Comparison of ENCODE assay signal across 15 mouse cellular contexts in genomic region chr19:38029871-38030270, GRCm38 (mm10). TPM values are rescaled to one million over a fixed set of nuclear protein-coding genes. Genes with fewer than 3 reads are reported as not detected.
DNase-seq lines count a peak whose midpoint lies in the region; ATAC-seq and TF ChIP-seq lines count a peak whose summit lies in the region.
"Had no signal": no experiment of that assay in that cellular context is flagged by ENCODE, and none has a peak within 500 bp of the region (broad histone marks: within the 10 kb centered on the region; RNA-seq: fewer than 3 reads in every experiment).

No protein-coding gene starts in this region.

- intact Hi-C loops in gastrocnemius, adult 2 months (cut with DNase I), result no loop called here

- ATAC-seq in lung, embryonic 15.5 days (ENCODE audit: borderline replicate concordance, extremely low read depth, low FRiP score, low TSS enrichment), result no peak
- ATAC-seq in stomach, embryonic 14.5 days (ENCODE audit: insufficient number of reproducible peaks, insufficient read depth, low FRiP score, low read depth), result no peak
- ATAC-seq in midbrain, embryonic 16.5 days, result no peak

- H3K4me1 ChIP-seq in lung, embryonic 15.5 days, result peaks cover 66% of the 10 kb centered on the region
- peaks cover 51% of the 10 kb centered on the region for H3K4me1 ChIP-seq in stomach, embryonic 14.5 days (ENCODE audit: control insufficient read depth, insufficient read depth, low read length)
- H3K4me1 ChIP-seq in midbrain, embryonic 16.5 days (ENCODE audit: control insufficient read depth, insufficient read depth, low read length), result 0 out of 2 replicates have a peak, but pooled peaks cover 4% of the 10 kb centered on the region
- H3K4me1 ChIP-seq: midbrain, embryonic 12.5 days; neural tube, embryonic 13.5 days had no signal

- H3K9ac ChIP-seq in lung, embryonic 15.5 days, result peak overlapping the region; percentile 32; the same call in 1 of the 2 replicates
- no peak overlapping the region for H3K9ac ChIP-seq in stomach, embryonic 14.5 days (replicated peaks; ENCODE audit: low read depth, low read length)
- H3K9ac ChIP-seq in midbrain, embryonic 16.5 days (ENCODE audit: low read depth, low read length), result no peak overlapping the region
- H3K9ac ChIP-seq: liver, embryonic 14.5 days; midbrain, embryonic 12.5 days; neural tube, embryonic 13.5 days had no signal

- peak overlapping the region; percentile 77 for H3K27ac ChIP-seq in gastrocnemius, adult 2 months
- H3K27ac ChIP-seq in lung, embryonic 15.5 days, result peak overlapping the region; percentile 94
- peak overlapping the region; percentile 82 for H3K27ac ChIP-seq in stomach, embryonic 14.5 days (ENCODE audit: low read length)
- no peak overlapping the region for H3K27ac ChIP-seq in midbrain, embryonic 16.5 days (ENCODE audit: low read length)
- H3K27ac ChIP-seq: liver, embryonic 14.5 days; midbrain, embryonic 12.5 days; neural tube, embryonic 13.5 days had no signal

- H3K9me3 ChIP-seq in lung, embryonic 15.5 days, result no peaks in the 10 kb centered on the region
- H3K9me3 ChIP-seq in stomach, embryonic 14.5 days (ENCODE audit: control insufficient read depth, low read depth, low read length), result no peaks in the 10 kb centered on the region
- no peaks in the 10 kb centered on the region for H3K9me3 ChIP-seq in midbrain, embryonic 16.5 days (replicated peaks; ENCODE audit: control insufficient read depth, low read length, poor library complexity, severe bottlenecking)
- H3K9me3 ChIP-seq: midbrain, embryonic 12.5 days; neural tube, embryonic 13.5 days had no signal

- WGBS in lung, embryonic 15.5 days, result 11% methylated on average over 2 of the region's 3 CpGs
- WGBS in stomach, embryonic 14.5 days, result 43% methylated on average over 3 of the region's 3 CpGs
- 51% methylated on average over 2 of the region's 3 CpGs for WGBS in midbrain, embryonic 16.5 days

- no peaks in the 10 kb centered on the region for H3K36me3 ChIP-seq in lung, embryonic 15.5 days
- no peaks in the 10 kb centered on the region for H3K36me3 ChIP-seq in stomach, embryonic 14.5 days (ENCODE audit: control insufficient read depth, insufficient read depth, low read length)
- H3K36me3 ChIP-seq in midbrain, embryonic 16.5 days (ENCODE audit: control insufficient read depth, insufficient read depth, low read length), result no peaks in the 10 kb centered on the region
- H3K36me3 ChIP-seq: midbrain, embryonic 12.5 days; neural tube, embryonic 13.5 days had no signal

- DNase-seq in gastrocnemius, adult 2 months, result no peak
- no peak for DNase-seq in gastrocnemius, postnatal 25 days
- DNase-seq in lung, postnatal 36 days, result no peak
- peak; percentile 27 to 60 for DNase-seq in kidney, adult 8-10 months
- no peak for DNase-seq in ovary, postnatal 14 days (ENCODE audit: low spot score)
- DNase-seq: cerebellum, adult 8-10 months; right cerebral cortex, postnatal 14 days; thymus, adult 18-20 months had no signal

- no peaks in the 10 kb centered on the region for H3K27me3 ChIP-seq in lung, embryonic 15.5 days
- no peaks in the 10 kb centered on the region for H3K27me3 ChIP-seq in stomach, embryonic 14.5 days (ENCODE audit: control insufficient read depth, insufficient read depth, low read length)
- H3K27me3 ChIP-seq in midbrain, embryonic 16.5 days (ENCODE audit: control insufficient read depth, insufficient read depth, low read depth, low read length), result no peaks in the 10 kb centered on the region
- H3K27me3 ChIP-seq: neural tube, embryonic 13.5 days had no signal

- H3K4me2 ChIP-seq in lung, embryonic 15.5 days, result peak overlapping the region; percentile 41
- H3K4me2 ChIP-seq in stomach, embryonic 14.5 days (replicated peaks; ENCODE audit: low read depth, low read length), result peak overlapping the region; percentile 21
- H3K4me2 ChIP-seq in midbrain, embryonic 16.5 days (ENCODE audit: low read length), result no peak overlapping the region
- H3K4me2 ChIP-seq: midbrain, embryonic 12.5 days had no signal

- no peak for TF ChIP-seq CTCF in gastrocnemius, adult 2 months (IDR thresholded peaks at IDR 0.05)

- H3K4me3 ChIP-seq in gastrocnemius, adult 2 months, result peak overlapping the region; percentile 21; the same call in 1 of the 2 replicates
- peak overlapping the region; percentile 13; the same call in 1 of the 2 replicates for H3K4me3 ChIP-seq in lung, embryonic 15.5 days
- H3K4me3 ChIP-seq in stomach, embryonic 14.5 days (ENCODE audit: low read depth, low read length), result no peak overlapping the region
- no peak overlapping the region for H3K4me3 ChIP-seq in midbrain, embryonic 16.5 days (ENCODE audit: low read depth, low read length)
- H3K4me3 ChIP-seq: midbrain, embryonic 12.5 days; neural tube, embryonic 13.5 days had no signal

RNA-seq across cellular contexts. Expression of gene Myof, which starts 13.5 kb away (rescaled TPM):
- total RNA-seq in gastrocnemius, adult 2 months (2021), result 1 to 10 TPM; 4.7 to 6.4 TPM
- 1 to 10 TPM; 5.3 to 8.8 TPM for total RNA-seq in gastrocnemius, postnatal 25 days (2021)
- 26.5 and 29.4 TPM in 2 replicates for polyA plus RNA-seq in lung, embryonic 15.5 days (2015; fragmentation: Nextera tagmentation; extraction: Ambion mirVana)
- polyA plus RNA-seq in stomach, embryonic 14.5 days (2014; fragmentation: Nextera tagmentation; extraction: Ambion mirVana), result 22.7 and 25.1 TPM in 2 replicates
- 1.4 and 1.9 TPM in 2 replicates for polyA plus RNA-seq in midbrain, embryonic 16.5 days (2015; fragmentation: Nextera tagmentation; extraction: Ambion mirVana)

RNA-seq across cellular contexts. Expression of gene Cep55, which starts 24.9 kb away (rescaled TPM):
- not detected for total RNA-seq in gastrocnemius, adult 2 months (2021)
- under 1 TPM; 0.10 to 0.29 TPM for total RNA-seq in gastrocnemius, postnatal 25 days (2021)
- 42.0 and 43.7 TPM in 2 replicates for polyA plus RNA-seq in lung, embryonic 15.5 days (2015; fragmentation: Nextera tagmentation; extraction: Ambion mirVana)
- 28.5 and 33.3 TPM in 2 replicates for polyA plus RNA-seq in stomach, embryonic 14.5 days (2014; fragmentation: Nextera tagmentation; extraction: Ambion mirVana)
- polyA plus RNA-seq in midbrain, embryonic 16.5 days (2015; fragmentation: Nextera tagmentation; extraction: Ambion mirVana), result 2.8 and 4.1 TPM in 2 replicates
- total RNA-seq: gastrocnemius, adult 8-10 months had no signal

Comparison
In these comparisons a context has a peak if more than half of its experiments do, and no peak if none do; other contexts are left out.
1. DNase-seq: peak in kidney, adult 8-10 months (2 of 2); none in gastrocnemius, adult 2 months (single experiment), gastrocnemius, postnatal 25 days (single experiment), lung, postnatal 36 days (single experiment) and ovary, postnatal 14 days (single experiment).
2. H3K4me3 ChIP-seq: peak in gastrocnemius, adult 2 months (single experiment) and lung, embryonic 15.5 days (single experiment); none in stomach, embryonic 14.5 days (single experiment) and midbrain, embryonic 16.5 days (single experiment).